Mouse (Mus musculus) cerebellum, adult 2 months (tissue): ENCODE measurements at regions not wholly inside any gene's neighbourhood (a gene's known extent, or its start where the extent isn't known, plus 50 kb on each side); places are given as distances from the start of the nearest gene placed in this dataset.

Experiments
- DNase-seq, 2 experiments: peaks; one replicate each; pipeline ENCODE4 v3.0.0; 2021
- H3K27ac ChIP-seq: fragments of 200-500 bp; 2 replicates; pipeline ENCODE4 v1.5.1; 2012; ENCODE audit warnings: low read length, control low read depth, inconsistent platforms; ENCODE audit not compliant: insufficient read depth
- H3K27me3 ChIP-seq: fragments of 200-500 bp; 2 replicates; pipeline ENCODE4 v1.6.1; 2012; ENCODE audit warnings: inconsistent platforms, mild to moderate bottlenecking, low read length, moderate library complexity; ENCODE audit not compliant: control insufficient read depth, insufficient read depth
- H3K4me1 ChIP-seq: fragments of 200-500 bp; 2 replicates; pipeline ENCODE4 v1.6.1; 2011; ENCODE audit warnings: low read length; ENCODE audit not compliant: control insufficient read depth, insufficient read depth
- H3K4me3 ChIP-seq: fragments of 200-500 bp; replicated peaks from 2 replicates; pipeline ENCODE3; 2011; ENCODE audit warnings: mild to moderate bottlenecking, low read depth, low read length, control low read depth; ENCODE audit not compliant: insufficient read depth
- CTCF ChIP-seq: fragments of 200-500 bp; IDR thresholded peaks from 2 replicates; pipeline ENCODE4 v1.5.1; 2011; ENCODE audit warnings: low read depth, mild to moderate bottlenecking, control low read depth, low read length, moderate library complexity, borderline replicate concordance; ENCODE audit not compliant: insufficient read depth
- POLR2A ChIP-seq: fragments of 200-500 bp; IDR thresholded peaks from 2 replicates; pipeline ENCODE4 v1.6.1; 2011; ENCODE audit warnings: low read length, control low read depth, borderline replicate concordance; ENCODE audit not compliant: insufficient read depth
- WGBS: fragments of 180-500 bp; shearing (Covaris S2); methylation state at CpG from one replicate; pipeline ENCODE4 v1.1.7; 2018; 5-methylcytosine and 5-hydroxymethylcytosine counted together

DNA sequence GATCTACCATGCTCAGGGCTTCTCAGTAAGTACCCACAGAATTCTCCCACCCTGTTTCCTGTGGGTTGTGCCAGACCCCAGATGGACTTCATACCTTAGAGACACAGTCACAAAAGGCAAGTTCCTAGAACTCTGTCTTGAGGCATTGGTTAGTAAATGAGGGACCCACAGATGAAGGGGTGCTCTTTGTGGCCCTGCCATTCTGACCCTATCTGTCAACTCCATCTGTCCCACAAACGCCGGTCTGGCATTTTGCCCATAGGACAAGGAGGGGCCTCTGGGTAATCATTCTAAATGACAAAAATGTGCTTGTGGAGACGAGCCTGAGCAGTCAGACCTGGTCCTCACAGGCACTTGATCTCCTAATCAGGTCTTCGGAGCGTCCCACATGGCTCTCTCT, 516.2 kb upstream of the Zdhhc25 start:
- 65% methylated on average over 5 of the region's 5 CpGs for WGBS
- H3K27me3 ChIP-seq: no peaks in the 10 kb centered on the region
- TF ChIP-seq CTCF (no peak), POLR2A (no peak)
- no peak for DNase-seq
- no peaks in the 10 kb centered on the region for H3K4me1 ChIP-seq
- no peak overlapping the region for H3K4me3 ChIP-seq
- no peak overlapping the region for H3K27ac ChIP-seq

DNA sequence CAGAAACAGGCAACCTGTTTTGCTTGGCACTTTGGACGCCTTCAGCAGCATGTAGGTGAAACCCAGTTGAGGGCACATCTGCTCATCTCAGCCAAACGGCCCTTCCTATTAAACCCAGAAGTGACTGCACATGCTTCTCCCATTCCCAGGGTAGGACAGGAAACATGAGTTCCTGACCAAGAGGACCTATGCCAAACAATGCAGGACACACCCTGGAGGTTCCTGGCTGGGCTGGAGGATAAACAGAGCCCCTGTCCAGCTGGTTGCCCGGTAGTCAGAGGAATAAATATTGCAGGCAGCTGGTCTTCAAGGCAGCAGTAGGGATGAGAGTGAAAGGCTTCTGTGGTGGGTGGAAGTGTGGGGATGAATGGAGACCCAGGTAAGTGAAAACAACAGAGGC, 514.5 kb upstream of the Zdhhc25 start:
- H3K4me3 ChIP-seq: no peak overlapping the region
- H3K27me3 ChIP-seq: no peaks in the 10 kb centered on the region
- no peak for TF ChIP-seq CTCF
- TF ChIP-seq POLR2A: no peak
- 38% methylated on average over 3 of the region's 3 CpGs for WGBS
- H3K4me1 ChIP-seq: no peaks in the 10 kb centered on the region
- no peak overlapping the region for H3K27ac ChIP-seq
- no peak for DNase-seq

DNA sequence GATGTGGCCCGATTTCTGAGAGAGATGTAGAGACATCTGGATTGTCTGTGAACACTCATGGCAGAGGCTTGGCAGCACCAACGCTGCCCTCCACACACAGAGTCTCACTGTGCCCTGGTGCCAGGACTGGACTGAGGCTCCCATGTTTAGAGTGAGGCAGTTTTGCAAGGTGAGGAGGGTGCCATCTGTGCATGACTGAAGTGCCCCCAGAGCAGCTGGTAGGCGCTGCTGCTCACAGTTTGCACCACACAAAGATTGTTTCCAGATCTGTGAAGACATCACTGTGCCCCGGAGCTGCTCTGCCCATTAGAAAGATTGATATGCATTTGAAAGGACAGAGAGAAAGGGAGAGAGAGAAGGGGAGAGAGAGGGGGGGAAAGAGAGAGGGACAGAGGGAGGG, 510.6 kb upstream of the Zdhhc25 start:
- H3K27me3 ChIP-seq: no peaks in the 10 kb centered on the region
- 13% methylated on average over 4 of the region's 4 CpGs for WGBS
- TF ChIP-seq CTCF: no peak
- TF ChIP-seq POLR2A: no peak
- H3K27ac ChIP-seq: no peak overlapping the region
- H3K4me1 ChIP-seq: no peaks in the 10 kb centered on the region
- H3K4me3 ChIP-seq: no peak overlapping the region
- DNase-seq: no peak

DNA sequence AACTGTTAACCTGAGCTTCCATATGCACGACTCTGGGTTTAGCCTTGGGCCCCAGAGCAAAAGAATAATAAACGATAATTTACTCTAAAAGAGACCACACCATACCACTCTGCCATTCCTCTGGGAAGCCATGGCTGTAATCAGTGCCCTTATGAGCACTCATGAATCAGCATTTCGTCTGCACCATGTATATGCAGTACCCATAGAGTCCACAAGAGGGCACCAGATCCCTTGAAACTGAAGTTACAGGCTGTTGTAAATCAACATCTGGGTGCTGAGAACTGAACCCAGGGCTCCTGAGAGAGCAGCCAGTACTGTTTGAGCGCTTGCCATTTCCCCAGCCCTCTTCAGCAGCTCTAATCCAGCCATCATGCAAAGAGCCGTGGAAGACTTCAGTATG, 508.7 kb upstream of the Zdhhc25 start:
- no peaks in the 10 kb centered on the region; the same call in 1 of the 2 replicates for H3K27me3 ChIP-seq
- 97% methylated on average over 5 of the region's 5 CpGs for WGBS
- H3K4me1 ChIP-seq: no peaks in the 10 kb centered on the region
- TF ChIP-seq CTCF: no peak
- TF ChIP-seq POLR2A: no peak
- H3K27ac ChIP-seq: no peak overlapping the region
- H3K4me3 ChIP-seq: no peak overlapping the region
- no peak for DNase-seq

DNA sequence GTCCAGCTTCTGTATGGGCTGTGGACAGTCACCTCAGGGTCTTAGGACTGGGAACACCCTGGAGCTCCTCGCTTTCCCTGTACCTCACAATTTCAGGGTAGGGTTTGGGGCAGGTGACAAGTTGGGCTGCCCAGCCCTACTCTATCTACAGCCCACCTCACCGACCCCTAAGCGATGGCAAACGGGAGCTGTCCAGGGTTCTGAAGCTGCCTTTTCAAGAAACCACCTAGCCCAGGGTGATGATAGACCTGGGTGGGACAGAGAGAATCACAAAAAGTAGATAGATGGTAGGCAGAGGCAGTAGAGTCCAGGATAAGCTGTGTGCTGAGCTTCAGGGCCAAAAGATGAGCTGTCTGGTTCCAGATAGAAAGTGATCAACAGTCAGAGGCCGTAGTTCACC, 479.7 kb upstream of the Zdhhc25 start:
- no peaks in the 10 kb centered on the region for H3K27me3 ChIP-seq
- TF ChIP-seq POLR2A: no peak
- no peak for TF ChIP-seq CTCF
- H3K27ac ChIP-seq: no peak overlapping the region
- H3K4me1 ChIP-seq: no peaks in the 10 kb centered on the region
- no peak for DNase-seq
- 90% methylated on average over 5 of the region's 5 CpGs for WGBS
- H3K4me3 ChIP-seq: no peak overlapping the region

DNA sequence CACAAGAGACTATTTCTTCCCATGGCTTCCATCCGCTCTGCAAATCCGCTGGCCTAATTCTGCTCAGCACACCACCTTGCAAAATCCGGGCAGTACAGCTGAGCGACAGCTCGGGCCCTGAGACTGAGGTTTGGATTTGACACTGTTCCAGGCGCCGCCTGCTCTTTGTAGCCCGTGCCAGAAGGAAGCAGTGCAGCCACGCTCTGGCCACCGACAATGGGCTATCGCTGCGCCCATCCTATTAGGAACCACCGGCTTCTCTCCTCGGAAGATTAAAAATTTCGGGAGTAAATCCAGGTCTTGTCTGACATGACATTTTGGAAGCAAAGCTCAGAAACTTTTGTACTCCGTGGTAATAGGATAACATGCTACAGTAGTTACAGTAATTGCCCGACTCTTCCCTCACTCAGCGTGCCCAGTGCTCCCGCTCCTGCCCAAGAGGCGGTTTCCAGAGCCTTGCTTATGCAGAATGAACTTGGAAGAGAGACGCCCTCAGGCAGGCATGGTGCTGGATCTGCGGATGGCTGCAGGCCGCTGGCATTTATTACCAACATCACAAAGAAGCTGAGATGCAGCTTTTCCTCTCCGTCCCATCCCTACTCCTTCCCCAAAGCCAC, 476.1 kb upstream of the Zdhhc25 start:
- no peak overlapping the region for H3K4me3 ChIP-seq
- TF ChIP-seq POLR2A: no peak
- DNase-seq: peak; percentile 71
- H3K4me1 ChIP-seq: no peaks in the 10 kb centered on the region
- no peak overlapping the region for H3K27ac ChIP-seq
- WGBS: 17% methylated on average over 24 of the region's 24 CpGs
- no peaks in the 10 kb centered on the region for H3K27me3 ChIP-seq

DNA sequence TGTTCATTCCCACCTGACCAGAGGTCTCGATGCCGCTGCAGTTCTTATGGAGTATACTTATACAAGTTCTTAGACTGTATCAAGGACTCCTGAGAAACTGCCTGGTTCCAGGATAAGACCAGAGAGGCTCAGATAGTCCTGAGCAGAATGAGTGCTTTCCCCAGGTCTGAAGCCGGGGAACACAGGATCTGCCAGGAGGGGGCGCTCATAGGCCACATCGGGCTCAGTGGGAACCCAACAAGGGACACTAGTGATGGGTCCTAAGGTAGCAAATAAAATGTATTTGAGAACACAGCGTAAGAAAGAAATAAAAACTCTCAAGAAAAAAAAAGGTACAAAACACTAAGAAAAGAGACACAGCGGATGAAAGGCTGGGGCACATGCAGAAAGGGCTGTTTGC, 454.0 kb upstream of the Zdhhc25 start:
- no peak overlapping the region for H3K4me3 ChIP-seq
- peak; percentile 56 to 76 for DNase-seq
- TF ChIP-seq CTCF (peak; percentile 74), POLR2A (no peak)

DNA sequence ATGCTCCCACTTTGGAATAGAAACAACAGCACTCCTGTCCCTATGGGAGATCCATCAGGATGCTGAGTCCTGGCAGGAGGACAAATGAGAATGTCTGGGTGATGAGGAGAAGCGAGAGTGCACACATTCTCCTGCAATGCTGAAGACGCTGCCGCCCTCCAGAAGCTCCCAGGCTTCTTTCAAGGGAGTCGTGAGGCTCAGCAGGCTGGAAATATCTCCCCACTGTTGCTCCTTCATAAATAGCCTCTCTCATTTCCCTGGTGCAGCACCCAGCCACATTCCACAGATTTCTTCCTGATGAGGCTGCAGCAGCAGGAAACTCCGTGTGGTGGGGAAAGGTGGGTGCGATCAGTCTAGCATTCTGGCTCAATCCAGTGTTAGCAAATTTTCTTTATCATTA, 448.9 kb upstream of the Zdhhc25 start:
- Histone ChIP-seq H3K4me3 (no peak overlapping the region), H3K27ac (no peak overlapping the region), H3K4me1 (no peaks in the 10 kb centered on the region), H3K27me3 (no peaks in the 10 kb centered on the region; the same call in 1 of the 2 replicates)
- WGBS: 75% methylated on average over 6 of the region's 6 CpGs
- DNase-seq: no peak
- TF ChIP-seq POLR2A (no peak), CTCF (no peak)

More for the DNA sequence above, 454.0 kb upstream of the Zdhhc25 start:
- Histone ChIP-seq H3K27me3 (no peaks in the 10 kb centered on the region; the same call in 1 of the 2 replicates), H3K27ac (no peak overlapping the region), H3K4me1 (no peaks in the 10 kb centered on the region)
- 45% methylated on average over 7 of the region's 7 CpGs for WGBS

DNA sequence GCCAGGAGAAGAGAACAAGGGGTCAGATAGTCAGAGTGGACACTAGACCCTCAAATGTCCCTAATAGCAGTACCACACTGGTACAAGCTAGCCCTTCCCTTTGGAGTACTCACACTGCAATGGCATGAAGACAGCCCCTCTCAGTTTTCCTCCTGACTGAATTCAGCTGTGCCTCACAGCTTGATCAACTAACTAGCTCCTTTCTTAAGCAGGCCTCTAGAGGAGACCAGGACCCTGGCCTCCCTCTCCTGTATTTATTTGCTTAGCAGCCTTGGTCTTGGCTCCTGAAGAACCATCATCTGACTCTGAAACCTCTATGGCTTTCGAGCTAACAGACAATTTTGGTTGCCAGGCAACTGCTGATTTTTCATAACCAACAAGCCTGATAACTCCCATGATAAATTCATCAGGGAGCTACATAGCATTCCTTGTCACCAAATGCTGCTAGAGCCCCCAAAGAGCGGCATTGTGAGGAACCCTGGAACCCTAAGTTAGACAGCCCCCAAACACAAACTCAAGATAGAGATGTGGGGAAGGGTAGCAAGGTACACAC, 440.4 kb upstream of the Zdhhc25 start:
- 0 out of 2 replicates have a peak, but pooled peaks cover 2% of the 10 kb centered on the region for H3K4me1 ChIP-seq
- no peaks in the 10 kb centered on the region; the same call in 1 of the 2 replicates for H3K27me3 ChIP-seq
- 90% methylated on average over 2 of the region's 2 CpGs for WGBS
- DNase-seq: no peak
- TF ChIP-seq POLR2A (no peak), CTCF (no peak)
- H3K27ac ChIP-seq: no peak overlapping the region
- H3K4me3 ChIP-seq: no peak overlapping the region
